Mouse (Mus musculus) gastrocnemius, adult 18-20 months (tissue): ENCODE measurements at regions not wholly inside any gene's neighbourhood (a gene's known extent, or its start where the extent isn't known, plus 50 kb on each side); places are given as distances from the start of the nearest gene placed in this dataset.

Source experiments
- DNase-seq: peaks from one replicate; pipeline ENCODE4 v3.0.0; 2021; ENCODE audit warnings: low spot score

DNA sequence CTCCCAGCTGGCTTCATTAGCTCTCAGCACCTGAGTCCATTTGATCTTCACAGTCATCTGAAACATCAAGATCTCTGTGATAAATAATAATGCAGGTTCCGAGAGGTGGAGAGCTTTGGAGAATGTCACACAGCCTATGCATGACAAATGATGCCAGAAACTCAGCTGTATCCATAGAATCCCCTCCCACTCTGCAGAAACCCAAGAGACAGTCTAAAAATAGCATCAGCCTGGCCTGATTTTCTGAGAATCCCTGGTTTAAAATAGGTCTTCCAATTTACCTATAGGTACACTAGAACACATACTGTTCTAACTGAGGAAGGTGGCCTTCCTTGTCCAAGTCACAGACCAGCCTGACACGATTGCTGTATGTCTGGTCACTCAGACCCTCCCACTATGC, 184.0 kb upstream of the B3gat1 start:
- no peak for DNase-seq

DNA sequence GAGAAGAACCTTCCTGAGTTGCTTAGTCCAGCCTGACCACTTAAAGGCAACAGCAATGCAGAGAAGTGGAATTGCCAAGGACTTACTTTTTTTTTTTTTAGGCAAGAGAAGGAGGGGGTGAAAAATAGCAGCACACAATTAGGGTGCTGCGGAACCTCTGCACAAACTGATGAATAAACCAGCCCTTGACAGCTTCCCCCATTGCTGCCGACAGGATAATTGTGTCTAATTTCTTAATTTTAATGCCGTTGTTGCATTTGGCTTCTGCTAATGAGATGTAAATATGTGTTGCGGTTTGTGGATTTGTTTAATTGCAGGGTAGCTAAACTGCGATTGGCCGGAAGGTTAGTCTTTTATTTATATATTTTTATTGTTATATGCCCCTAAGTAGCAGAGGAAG, 157.5 kb upstream of the B3gat1 start:
- DNase-seq: no peak

DNA sequence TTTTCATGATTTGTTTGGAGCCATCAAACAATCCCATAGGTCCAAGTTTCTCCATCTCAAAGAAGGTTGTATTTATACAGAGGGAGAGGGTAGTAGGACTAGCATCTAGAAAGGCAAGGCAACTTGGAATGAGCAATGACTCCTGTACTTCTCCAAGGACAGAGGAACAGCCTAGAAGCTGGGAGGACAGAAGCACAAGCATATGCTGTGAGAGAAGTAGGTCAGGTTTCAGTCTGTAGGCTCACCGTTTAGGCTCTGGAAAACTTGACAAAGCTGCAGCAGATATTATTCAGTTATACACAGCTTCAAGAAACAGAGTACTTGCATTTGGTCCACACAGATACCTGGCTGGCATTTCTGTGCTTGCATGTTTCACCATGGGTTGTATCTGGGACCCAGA, 131.5 kb upstream of the B3gat1 start:
- no peak for DNase-seq

DNA sequence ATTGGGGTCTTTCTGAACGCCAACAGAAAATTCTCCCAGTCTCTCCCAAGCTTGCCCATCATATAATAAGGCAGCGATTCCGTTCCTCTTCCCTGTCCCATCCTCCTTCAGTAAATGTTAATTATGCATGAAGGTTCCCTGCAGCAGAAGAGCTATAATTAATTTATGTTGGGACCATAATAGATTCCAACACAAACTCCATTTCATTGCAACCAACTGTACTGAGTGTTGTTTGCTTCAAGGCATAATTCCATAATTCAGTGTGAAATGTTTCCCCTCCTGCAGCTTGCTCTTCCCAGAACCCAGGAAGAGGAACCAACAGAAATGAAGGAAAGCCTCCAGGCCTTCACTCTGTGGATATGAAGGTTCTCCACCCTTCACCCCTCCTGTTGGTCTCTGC, 129.0 kb upstream of the B3gat1 start:
- DNase-seq: no peak

DNA sequence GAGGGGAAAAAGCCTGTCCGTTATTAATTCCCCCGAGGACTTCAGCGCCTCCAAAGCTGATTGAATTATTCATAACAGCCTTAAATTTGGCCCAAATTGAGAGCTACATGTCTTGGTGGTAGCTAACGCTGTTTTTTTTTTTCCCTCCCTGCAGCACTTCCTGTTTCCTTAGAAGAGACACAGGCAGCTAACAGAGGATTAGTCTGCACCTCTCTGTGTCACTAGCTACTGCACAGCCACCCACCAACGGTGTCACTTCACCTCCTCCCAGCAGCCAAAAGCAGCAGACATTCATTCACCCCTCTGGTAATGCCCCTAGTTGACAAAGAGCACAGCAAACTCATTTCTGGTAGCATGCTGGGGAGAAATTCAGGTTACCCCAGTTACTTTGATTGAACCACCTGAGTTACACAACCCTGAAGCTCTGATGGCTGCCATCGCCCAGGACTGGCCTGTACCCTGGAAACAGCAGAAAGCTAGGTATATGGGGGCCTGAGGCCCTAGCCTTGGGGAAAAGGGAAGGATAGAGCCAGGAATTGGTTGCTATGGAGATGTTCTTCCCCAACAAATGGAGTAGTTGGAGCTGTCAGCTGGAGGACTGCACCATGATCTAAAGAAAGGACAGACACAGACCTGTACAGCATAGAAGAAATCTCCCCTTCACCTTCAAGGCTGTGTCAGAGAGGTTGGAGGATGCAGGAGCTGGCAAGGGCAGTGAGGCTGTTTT, 121.7 kb upstream of the B3gat1 start:
- no peak for DNase-seq

DNA sequence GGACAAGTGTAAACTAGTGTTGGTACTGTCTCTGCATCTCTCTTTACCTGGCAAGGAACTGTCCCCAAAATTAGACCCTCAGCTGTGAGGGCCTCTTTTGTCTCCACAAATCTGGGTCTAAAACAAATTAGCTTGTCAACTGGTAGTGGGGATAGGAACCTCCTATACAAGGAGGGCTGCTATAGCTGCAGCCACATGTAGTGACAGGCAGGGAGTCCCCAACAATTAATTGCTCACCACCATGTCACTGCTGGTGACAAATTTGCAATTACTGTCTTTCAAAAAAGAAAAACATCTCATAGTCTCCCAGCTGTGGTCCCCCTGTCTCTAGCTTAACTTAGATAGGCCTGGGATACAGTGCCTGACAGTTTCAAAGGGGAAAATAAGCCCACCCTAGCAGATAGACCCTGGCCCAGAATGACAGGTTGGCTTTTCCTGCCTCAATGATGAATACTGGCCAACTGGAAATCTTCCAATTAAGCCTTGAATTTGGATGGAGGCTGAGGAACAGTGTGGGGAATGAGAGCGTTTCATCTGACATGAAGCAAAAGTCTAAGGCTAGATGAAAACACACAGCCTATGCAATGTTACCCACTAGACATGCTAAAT, 110.6 kb upstream of the B3gat1 start:
- DNase-seq: no peak

DNA sequence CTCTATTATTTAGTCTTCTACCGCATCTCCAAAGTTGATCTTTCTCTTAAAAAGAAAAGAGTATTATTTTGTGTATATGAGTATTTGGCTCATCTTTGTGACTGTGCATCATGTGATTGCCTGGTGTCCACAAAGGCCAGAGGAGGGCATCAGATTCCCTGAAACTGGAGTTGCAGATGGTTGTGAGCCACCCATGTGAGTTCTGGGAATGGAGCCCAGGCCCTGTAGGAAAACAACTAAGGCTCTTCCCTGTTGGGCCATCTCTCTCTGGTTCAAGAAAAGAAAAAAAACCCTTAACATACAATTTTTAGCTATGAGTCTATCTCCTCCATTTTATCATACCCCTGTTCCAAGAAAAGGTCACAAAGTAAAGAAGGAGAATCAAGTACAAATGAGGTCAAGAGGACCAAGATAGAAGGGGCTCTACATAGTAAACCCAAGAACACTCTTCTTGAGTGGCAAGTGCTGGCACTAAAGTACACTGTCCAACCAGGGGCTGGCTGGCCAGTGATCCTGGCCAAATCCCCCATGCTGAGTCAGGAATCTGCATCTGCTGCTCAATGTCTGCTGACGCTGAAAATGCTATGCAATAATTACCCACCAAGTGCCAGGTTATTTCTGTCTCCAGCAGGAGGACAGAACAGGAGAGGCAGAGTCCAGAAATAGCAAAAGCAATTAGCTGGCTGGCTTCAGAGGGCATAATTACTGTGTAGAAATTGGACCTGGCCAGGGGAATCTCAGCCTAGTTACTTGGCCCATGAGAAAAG, 108.2 kb upstream of the B3gat1 start:
- peak; percentile 87 for DNase-seq

DNA sequence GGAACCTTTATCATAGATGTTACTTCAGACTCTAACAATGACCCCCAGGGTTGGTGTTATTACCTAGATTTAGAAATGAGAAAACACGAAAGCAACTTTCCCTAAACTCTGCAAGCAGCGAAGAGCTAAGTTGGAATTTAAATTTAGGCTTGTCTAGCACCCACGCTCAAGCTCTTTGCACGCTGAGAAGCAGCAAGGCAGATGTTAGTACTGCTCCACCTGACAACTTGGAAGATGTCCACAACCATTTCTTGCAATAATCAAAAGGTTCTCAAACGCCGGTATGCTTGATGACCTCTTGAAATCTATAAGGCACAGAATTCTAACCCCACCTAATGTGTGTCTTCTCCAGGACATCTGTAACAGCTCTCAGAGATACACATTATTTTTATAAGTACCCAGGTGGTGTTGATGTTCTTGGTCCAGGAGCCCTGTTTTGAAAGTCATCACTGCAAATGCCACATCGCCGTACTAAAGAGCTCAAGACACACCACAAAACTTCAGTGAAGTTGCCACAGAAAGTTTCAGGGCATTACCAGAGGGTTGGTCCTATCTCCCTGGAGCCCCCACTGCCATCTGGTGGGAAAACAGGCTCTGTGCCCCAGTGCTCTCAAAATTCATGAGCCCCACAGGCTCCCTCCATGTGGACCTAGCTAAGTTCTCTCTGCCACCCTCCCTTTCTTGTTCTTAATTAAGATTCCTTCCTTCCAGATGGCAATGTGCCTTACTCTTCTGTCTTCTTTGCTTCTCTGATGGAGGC, 100.5 kb upstream of the B3gat1 start:
- DNase-seq: no peak

DNA sequence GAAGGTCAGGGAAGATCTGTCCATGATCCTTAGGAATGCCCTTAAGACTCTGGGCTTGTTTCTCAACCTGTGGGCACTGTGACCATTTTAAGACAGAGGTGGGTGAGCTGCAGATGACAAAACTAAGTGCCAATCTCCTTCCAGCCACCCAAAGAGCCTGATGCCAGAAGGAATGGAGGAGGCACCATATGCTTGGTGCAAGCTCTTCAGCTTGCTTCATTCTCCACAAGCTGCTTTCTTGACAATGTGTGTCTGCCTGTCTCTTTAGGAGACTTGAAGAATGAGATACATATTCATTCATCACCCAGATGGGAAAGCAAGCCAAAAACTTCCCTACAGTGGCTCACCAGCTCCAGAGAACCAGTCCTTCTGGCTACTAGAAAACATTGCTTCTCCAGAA, 98.3 kb upstream of the B3gat1 start:
- no peak for DNase-seq

DNA sequence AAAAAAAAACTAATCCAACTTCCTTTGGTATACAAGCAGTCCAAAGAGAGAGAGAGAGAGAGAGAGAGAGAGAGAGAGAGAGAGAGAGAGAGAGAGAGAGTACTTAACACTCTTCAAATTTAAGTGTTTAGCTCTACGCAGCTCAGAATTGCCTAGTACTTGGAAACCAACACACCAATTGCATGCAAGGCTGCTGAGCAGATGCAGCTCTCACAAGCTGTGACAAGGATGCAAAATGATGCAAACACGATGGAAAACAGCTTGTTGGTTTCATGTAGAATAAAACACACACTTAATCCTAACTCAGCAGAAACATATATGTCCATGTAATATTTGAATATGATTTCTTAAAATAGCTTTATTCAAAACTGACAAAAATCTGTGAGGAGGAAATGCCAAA, 94.9 kb upstream of the B3gat1 start:
- no peak for DNase-seq

DNA sequence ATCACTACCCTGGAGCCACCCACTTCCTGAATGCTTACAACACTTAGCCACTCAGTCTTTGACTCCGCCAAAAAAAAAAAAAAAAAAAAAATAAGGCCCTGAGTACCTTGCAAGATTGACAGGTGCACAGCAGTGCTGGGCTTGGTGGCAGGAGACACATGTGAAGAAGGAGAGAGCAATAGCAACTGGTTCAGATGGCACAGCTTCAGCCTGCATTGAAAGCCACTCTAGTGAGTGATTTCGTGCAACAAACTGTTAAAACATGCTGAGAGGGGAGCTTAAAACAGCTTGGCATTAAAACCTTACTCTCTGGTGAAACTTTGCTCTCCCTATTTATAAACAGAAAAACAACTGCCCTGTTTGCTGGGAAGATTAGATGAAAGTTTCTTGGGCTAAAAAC, 91.2 kb upstream of the B3gat1 start:
- no peak for DNase-seq

DNA sequence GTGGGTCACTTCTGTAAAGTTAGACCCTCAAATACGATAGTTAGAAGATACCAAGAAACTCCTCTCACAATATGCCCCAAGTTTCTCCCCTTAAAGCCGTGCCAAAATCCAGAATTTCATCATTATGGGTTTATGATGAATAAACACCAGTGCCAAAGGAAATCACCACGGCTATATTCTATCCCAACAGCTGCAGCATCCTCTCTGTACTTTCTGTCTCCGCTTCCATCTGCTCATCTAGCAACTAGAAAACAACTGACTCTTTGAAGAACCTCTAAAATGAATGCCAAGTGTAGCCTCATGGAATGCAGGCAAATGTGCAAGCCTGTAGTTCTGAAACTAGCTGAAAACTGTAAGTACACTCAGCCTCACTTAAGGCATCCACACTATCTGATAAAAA, 90.7 kb upstream of the B3gat1 start:
- no peak for DNase-seq

DNA sequence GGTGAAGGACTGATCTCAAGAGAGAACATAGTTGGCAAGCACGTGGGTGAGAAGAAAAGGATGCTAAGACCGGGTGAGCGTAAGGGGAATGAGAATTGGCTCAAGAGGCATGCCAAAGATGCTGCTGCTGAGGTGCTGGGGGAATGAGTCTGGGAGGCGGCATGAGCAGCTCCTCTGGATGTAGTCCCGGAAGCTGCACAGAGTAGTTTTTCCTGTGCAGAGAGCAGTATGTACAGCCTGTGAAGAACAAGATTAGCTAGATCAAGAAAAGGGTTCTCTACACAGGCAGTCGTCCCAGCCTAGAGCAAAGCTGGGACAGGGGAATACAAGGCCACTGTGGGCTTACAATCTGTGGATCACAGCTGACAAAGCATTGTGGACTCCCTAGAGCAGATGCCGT, 84.0 kb upstream of the B3gat1 start:
- DNase-seq: no peak

DNA sequence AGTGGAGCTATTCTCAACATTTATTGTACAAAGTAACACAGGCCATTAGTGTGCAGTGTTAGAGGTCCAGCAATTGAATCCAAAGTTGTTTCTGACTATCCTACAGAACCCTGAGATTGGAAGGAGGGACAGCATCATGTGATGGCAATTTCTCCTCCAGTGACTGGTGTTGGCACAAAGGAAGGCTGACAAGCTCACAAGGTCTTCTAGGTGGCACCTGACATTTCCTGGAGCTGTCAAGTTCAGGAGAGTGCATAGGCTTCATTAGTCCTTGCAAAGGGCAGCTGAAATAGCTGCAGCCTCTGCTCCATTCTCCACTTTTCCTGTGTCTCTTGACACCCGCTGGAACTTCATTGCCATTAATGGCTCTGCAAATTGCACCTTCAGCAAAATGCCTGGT, 80.6 kb upstream of the B3gat1 start:
- DNase-seq: no peak

DNA sequence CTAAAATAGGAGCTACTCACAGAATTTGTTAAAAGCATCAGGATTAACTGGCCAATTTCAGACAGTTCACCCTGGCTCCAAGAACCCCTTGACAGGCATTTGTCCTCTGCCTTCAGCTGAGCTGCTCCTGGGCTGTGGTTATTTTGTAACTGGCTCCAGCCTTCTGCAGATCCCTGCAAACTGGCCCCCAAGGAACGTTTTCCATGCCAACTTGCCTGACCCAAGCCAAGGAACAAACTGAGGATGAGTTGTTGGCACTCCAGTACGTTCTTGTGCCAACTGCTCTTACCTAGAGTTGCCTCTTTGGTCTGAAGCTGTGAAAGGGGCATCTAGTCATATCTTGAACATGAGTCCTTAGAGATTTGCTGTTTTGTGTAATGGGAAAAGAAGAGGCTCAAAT, 74.2 kb upstream of the B3gat1 start:
- DNase-seq: peak; percentile 12

DNA sequence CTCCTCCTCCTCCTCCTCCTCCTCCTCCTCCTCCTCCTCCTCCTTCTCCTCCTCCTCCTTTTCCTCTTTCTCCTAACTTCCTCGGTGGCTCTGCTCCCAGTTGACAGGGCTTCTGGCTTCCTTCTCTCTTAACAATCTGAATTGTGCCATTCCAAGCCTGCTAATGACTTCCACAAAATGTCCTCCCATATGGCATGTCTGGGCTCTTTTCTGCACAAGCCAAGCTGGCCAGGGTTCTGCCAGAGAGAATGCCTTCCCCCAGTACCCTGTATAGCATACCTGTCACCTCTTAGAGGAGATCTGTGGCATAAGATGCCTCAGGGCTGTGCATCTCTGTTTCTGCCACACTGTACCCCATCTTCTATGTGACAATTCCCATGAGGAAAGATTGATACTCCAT, 70.0 kb upstream of the B3gat1 start:
- no peak for DNase-seq

DNA sequence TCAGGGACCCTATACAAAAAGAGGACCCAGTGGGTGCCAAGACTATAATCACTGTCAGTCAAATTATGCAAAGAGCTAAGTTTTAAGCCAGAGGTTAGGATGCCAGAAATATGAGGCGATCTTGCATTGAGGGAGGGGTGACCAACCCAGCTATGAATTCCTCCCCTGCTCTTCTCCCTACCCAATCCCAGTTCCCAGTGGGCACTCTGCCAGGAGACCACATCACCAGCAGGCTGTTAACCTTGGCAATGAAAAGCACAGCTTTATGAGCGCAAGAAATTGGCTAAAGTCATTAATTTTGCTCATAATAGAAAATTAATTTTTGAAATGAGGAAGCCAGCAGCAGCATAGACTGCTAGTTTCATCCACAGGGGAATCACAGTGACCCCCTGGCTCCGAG, 65.7 kb upstream of the B3gat1 start:
- DNase-seq: no peak

DNA sequence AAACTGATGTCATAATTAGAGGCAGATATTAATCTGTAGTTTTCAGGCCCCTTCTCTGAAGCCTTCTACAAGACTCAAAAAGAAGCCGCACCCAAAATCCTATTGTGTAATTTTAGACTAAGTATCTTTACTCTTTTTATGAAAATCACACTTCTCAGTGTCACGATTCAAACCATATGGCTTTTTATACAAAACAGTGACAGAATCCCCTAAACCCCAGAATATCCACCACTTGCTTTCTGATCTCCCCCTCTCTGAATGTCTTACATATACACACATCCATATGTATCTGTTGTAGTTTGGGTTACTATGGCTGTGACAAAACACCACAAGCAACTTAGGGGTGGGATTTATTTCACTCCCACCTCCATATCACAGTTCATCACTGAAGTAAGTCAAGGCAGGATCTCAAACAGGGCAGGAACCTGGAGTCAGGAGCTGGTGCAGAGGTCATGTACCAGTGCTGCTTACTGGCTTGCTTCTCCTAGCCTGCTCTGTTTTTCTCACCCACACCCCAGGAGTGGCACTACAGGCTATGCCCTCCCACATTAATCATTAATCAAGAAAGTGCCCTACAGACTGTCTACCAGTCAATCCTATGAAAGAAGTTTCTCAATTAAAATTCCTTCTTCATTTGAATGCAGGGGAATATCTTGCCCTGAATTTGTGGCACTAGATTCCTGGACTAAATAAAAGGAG, 59.3 kb upstream of the B3gat1 start:
- no peak for DNase-seq

DNA sequence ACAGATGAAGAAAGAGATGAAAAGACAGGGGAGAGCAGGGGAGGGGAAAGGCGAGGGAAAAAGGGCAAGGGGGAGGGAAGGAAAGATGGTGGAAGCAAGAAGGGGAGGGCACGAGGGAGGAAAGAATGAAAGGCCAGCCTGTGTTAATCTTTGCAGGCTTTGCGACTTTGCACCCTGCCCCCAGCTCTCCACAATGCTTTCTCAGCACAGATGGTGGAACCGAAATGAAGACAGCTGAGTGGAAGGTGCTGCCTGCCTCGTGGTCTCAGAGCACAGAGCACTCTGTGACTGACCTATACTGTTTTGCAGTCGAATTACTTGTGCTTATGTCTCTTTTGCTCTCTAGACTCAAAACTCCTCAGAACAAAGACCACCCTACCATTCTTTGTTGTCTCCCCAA, 55.2 kb upstream of the B3gat1 start:
- DNase-seq: no peak

DNA sequence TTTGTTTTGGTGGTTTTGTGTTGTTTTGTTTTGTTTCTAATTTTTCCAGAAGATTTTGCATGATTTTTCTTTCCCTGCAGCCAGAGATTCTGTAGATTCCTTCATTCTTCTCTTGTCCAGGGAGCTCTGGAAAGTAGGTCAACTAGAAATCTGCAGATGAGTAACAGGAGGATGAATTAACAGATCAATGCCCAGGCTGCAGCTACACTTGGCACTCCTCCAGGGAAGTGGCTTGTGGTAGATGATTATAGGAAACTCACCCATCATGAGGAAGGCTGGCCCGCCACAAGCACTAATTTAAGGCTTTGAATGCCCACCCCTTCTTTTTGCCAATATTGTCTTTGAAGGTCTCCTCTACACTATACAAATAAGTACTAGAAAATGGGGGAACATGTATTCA, 52.0 kb upstream of the B3gat1 start:
- no peak for DNase-seq
